Comparison of ENCODE assay signal across 8 mouse cellular contexts in the genomic region with DNA sequence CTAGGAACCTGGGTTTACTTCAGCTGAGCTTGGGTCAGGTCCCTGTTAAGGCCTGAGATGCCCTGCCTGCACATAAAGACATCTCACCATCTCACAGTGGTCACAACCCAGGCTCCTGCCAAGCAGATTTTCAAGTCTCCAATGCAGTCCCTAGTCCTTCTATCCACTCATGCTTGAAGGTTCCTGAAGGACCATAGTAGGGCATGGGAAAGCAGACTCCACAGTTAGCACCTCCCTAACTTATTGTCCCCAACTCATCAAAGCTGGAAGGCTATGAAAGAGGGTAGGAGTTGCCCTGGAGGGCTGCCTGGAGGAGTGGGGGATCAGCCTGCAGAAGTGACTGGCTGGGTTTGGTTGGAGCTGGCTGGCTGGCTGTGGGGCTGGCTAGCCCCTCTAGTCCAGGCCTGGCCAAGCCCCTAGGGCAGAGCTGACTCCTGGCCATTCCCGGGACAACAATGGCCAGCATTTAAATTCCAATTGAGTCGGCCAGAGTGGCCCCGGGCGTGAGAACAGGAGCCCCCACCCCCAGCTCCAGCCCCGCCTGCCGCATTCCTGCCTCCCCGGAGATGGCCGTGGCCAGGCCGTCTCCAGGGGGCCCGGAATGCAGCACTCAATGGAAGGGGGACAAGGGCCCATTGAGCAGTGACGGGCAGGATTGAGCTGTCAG. TPM values are rescaled to one million over a fixed set of nuclear protein-coding genes. Genes with fewer than 3 reads are reported as not detected.
DNase-seq lines count a peak whose midpoint lies in the region; ATAC-seq and TF ChIP-seq lines count a peak whose summit lies in the region.

No protein-coding gene starts in this region.

- H3K4me1 ChIP-seq in heart, embryonic 13.5 days: peaks cover 53% of the 10 kb centered on the region
- peaks cover 45% of the 10 kb centered on the region for H3K4me1 ChIP-seq in limb, embryonic 13.5 days
- peaks cover 5% of the 10 kb centered on the region for H3K4me1 ChIP-seq in stomach, postnatal 0 days (replicated peaks; ENCODE audit: control insufficient read depth, insufficient read depth)

- peak overlapping the region; percentile 51 for H3K4me2 ChIP-seq in heart, embryonic 13.5 days
- 0 out of 2 replicates have a peak overlapping the region, but pooled peaks have one; percentile 10 for H3K4me2 ChIP-seq in limb, embryonic 13.5 days (replicated peaks)
- H3K4me2 ChIP-seq in stomach, postnatal 0 days (replicated peaks; ENCODE audit: low read depth): no peak overlapping the region

- peak overlapping the region; percentile 0; the same call in 1 of the 2 replicates for H3K4me3 ChIP-seq in heart, embryonic 13.5 days
- no peak overlapping the region for H3K4me3 ChIP-seq in limb, embryonic 13.5 days
- no peak overlapping the region for H3K4me3 ChIP-seq in stomach, postnatal 0 days (ENCODE audit: low read depth, low read length)

- no peak for ATAC-seq in heart, embryonic 13.5 days (ENCODE audit: extremely low read depth, insufficient number of reproducible peaks, low FRiP score, low TSS enrichment)
- peak; percentile 48 for ATAC-seq in frontal cortex, adult (ENCODE audit: low TSS enrichment)
- no peak for ATAC-seq in limb, embryonic 13.5 days (ENCODE audit: low FRiP score, low read depth)
- peak; percentile 14; the same call in 1 of the 2 replicates for ATAC-seq in stomach, postnatal 0 days (ENCODE audit: low FRiP score, low TSS enrichment)

- intact Hi-C loops in heart, postnatal 10 days (cut with DNase I): no loop called here

- no peak for TF ChIP-seq CTCF in stomach, postnatal 0 days (IDR thresholded peaks at IDR 0.05; ENCODE audit: low read depth)

- H3K36me3 ChIP-seq in heart, embryonic 13.5 days: no peaks in the 10 kb centered on the region
- no peaks in the 10 kb centered on the region for H3K36me3 ChIP-seq in limb, embryonic 13.5 days
- no peaks in the 10 kb centered on the region for H3K36me3 ChIP-seq in stomach, postnatal 0 days (ENCODE audit: control insufficient read depth, insufficient read depth, low read length)

- 5% methylated on average over 11 of the region's 11 CpGs for WGBS in heart, embryonic 13.5 days
- 7% methylated on average over 11 of the region's 11 CpGs for WGBS in limb, embryonic 13.5 days
- 22% methylated on average over 11 of the region's 11 CpGs for WGBS in stomach, postnatal 0 days

- H3K27ac ChIP-seq in heart, embryonic 13.5 days (replicated peaks): peak overlapping the region; percentile 61
- no peak overlapping the region for H3K27ac ChIP-seq in limb, embryonic 13.5 days
- no peak overlapping the region for H3K27ac ChIP-seq in stomach, postnatal 0 days (replicated peaks)

- TF ChIP-seq EP300 in stomach, postnatal 0 days (optimal IDR thresholded peaks at IDR 0.05): no peak

- no peak for DNase-seq in heart, postnatal 10 days
- peak; percentile 96 for DNase-seq in Muller cell, postnatal 12 days (ENCODE audit: inconsistent ontology term)
- DNase-seq in stomach, postnatal 0 days (ENCODE audit: low spot score): no peak
- DNase-seq in adrenal gland, postnatal 14 days: no peak
- DNase-seq in ovary, postnatal 10 days (ENCODE audit: low spot score): no peak

- 0 out of 2 replicates have a peak overlapping the region, but pooled peaks have one; percentile 48 for H3K9ac ChIP-seq in heart, embryonic 13.5 days
- H3K9ac ChIP-seq in limb, embryonic 13.5 days: no peak overlapping the region; the same call in 1 of the 2 replicates
- no peak overlapping the region for H3K9ac ChIP-seq in stomach, postnatal 0 days (ENCODE audit: low read length)

- peaks cover 14% of the 10 kb centered on the region; the same call in 1 of the 2 replicates for H3K27me3 ChIP-seq in heart, embryonic 13.5 days (replicated peaks)
- peaks cover 7% of the 10 kb centered on the region; the same call in 1 of the 2 replicates for H3K27me3 ChIP-seq in limb, embryonic 13.5 days
- no peaks in the 10 kb centered on the region for H3K27me3 ChIP-seq in stomach, postnatal 0 days (ENCODE audit: control insufficient read depth, insufficient read depth, low read length)

- H3K9me3 ChIP-seq in heart, embryonic 13.5 days: no peaks in the 10 kb centered on the region
- no peaks in the 10 kb centered on the region for H3K9me3 ChIP-seq in limb, embryonic 13.5 days
- H3K9me3 ChIP-seq in stomach, postnatal 0 days (ENCODE audit: control insufficient read depth, low read length): no peaks in the 10 kb centered on the region

RNA-seq across cellular contexts. Expression of gene Fgfr3, which starts 16.4 kb away (rescaled TPM):
- polyA plus RNA-seq in heart, embryonic 13.5 days (2015; fragmentation: Nextera tagmentation; extraction: Ambion mirVana): 4.1 and 4.3 TPM in 2 replicates
- total RNA-seq in heart, postnatal 10 days (2021): 10 to 100 TPM in 1 of 2 experiments, 1 to 10 TPM in 1; 8.0 to 14.3 TPM
- 39.1 and 40.7 TPM in 2 replicates for polyA plus RNA-seq in limb, embryonic 13.5 days (2015; fragmentation: Nextera tagmentation; extraction: Ambion mirVana)
- 17.4 and 19.3 TPM in 2 replicates for polyA plus RNA-seq in stomach, postnatal 0 days (2015; fragmentation: Nextera tagmentation; extraction: Ambion mirVana)
- 6.4 and 7.8 TPM in 2 replicates for total RNA-seq in adrenal gland, postnatal 14 days (2021)

RNA-seq across cellular contexts. Expression of gene Tmem129, which starts 46.9 kb away (rescaled TPM):
- polyA plus RNA-seq in heart, embryonic 13.5 days (2015; fragmentation: Nextera tagmentation; extraction: Ambion mirVana): 32.0 and 33.0 TPM in 2 replicates
- 10 to 100 TPM; 16.5 to 20.8 TPM for total RNA-seq in heart, postnatal 10 days (2021)
- polyA plus RNA-seq in limb, embryonic 13.5 days (2015; fragmentation: Nextera tagmentation; extraction: Ambion mirVana): 45.2 and 46.0 TPM in 2 replicates
- polyA plus RNA-seq in stomach, postnatal 0 days (2015; fragmentation: Nextera tagmentation; extraction: Ambion mirVana): 16.7 and 17.4 TPM in 2 replicates
- 20.0 and 25.1 TPM in 2 replicates for total RNA-seq in adrenal gland, postnatal 14 days (2021)

RNA-seq across cellular contexts. Expression of gene Tacc3, which starts 47.1 kb away (rescaled TPM):
- polyA plus RNA-seq in heart, embryonic 13.5 days (2015; fragmentation: Nextera tagmentation; extraction: Ambion mirVana): 122 and 125 TPM in 2 replicates
- total RNA-seq in heart, postnatal 10 days (2021): 10 to 100 TPM; 16.8 to 20.7 TPM
- 196 and 197 TPM in 2 replicates for polyA plus RNA-seq in limb, embryonic 13.5 days (2015; fragmentation: Nextera tagmentation; extraction: Ambion mirVana)
- polyA plus RNA-seq in stomach, postnatal 0 days (2015; fragmentation: Nextera tagmentation; extraction: Ambion mirVana): 33.8 and 44.0 TPM in 2 replicates
- total RNA-seq in adrenal gland, postnatal 14 days (2021): 16.8 and 23.8 TPM in 2 replicates

RNA-seq across cellular contexts. Expression of gene Slbp, which starts 52.7 kb away (rescaled TPM):
- 114 and 121 TPM in 2 replicates for polyA plus RNA-seq in heart, embryonic 13.5 days (2015; fragmentation: Nextera tagmentation; extraction: Ambion mirVana)
- total RNA-seq in heart, postnatal 10 days (2021): 10 to 100 TPM; 27.6 to 29.5 TPM
- 252 and 254 TPM in 2 replicates for polyA plus RNA-seq in limb, embryonic 13.5 days (2015; fragmentation: Nextera tagmentation; extraction: Ambion mirVana)
- 84.0 and 87.3 TPM in 2 replicates for polyA plus RNA-seq in stomach, postnatal 0 days (2015; fragmentation: Nextera tagmentation; extraction: Ambion mirVana)
- 53.5 and 61.1 TPM in 2 replicates for total RNA-seq in adrenal gland, postnatal 14 days (2021)

Comparison
In these comparisons a context has a peak if more than half of its experiments do, and no peak if none do; other contexts are left out.
1. ATAC-seq: peak in frontal cortex, adult (single experiment) and stomach, postnatal 0 days (single experiment); none in heart, embryonic 13.5 days (single experiment) and limb, embryonic 13.5 days (single experiment).